Mouse (Mus musculus) midbrain, embryonic 11.5 days (tissue): Measurements from ENCODE around the gene Kif1b. TPM values are rescaled to one million over a fixed set of nuclear protein-coding genes. Genes with fewer than 3 reads are reported as not detected.

Source experiments
- ATAC-seq: fragments of 200-750 bp; cut with Nextera tagmentation; 2 replicates; pipeline ENCODE4 v1.8.0; 2017; ENCODE audit warnings: moderate TSS enrichment, moderate library complexity; ENCODE audit not compliant: low FRiP score
- DNase-seq: peaks from one replicate; pipeline ENCODE4 v3.0.0; 2015; ENCODE audit warnings: low spot score; ENCODE audit errors: missing footprints
- H3K27ac ChIP-seq: fragments of 300-500 bp; sonication (generic); 2 replicates; pipeline ENCODE4 v1.5.1; 2014; ENCODE audit warnings: low read depth, low read length
- H3K27me3 ChIP-seq: fragments of 300-500 bp; sonication (generic); 2 replicates; pipeline ENCODE4 v1.6.1; 2014; ENCODE audit warnings: mild to moderate bottlenecking, low read length, moderate library complexity, mixed read lengths; ENCODE audit not compliant: control insufficient read depth, insufficient read depth
- H3K36me3 ChIP-seq: fragments of 300-500 bp; sonication (generic); 2 replicates; pipeline ENCODE4 v1.6.1; 2014; ENCODE audit warnings: mild to moderate bottlenecking, low read length, moderate library complexity, mixed read lengths; ENCODE audit not compliant: control insufficient read depth, insufficient read depth
- H3K4me1 ChIP-seq: fragments of 300-500 bp; sonication (generic); 2 replicates; pipeline ENCODE4 v1.6.1; 2014; ENCODE audit warnings: low read length; ENCODE audit not compliant: control insufficient read depth, insufficient read depth
- H3K4me2 ChIP-seq: fragments of 300-500 bp; sonication (generic); 2 replicates; pipeline ENCODE4 v1.6.1; 2014; ENCODE audit warnings: mild to moderate bottlenecking, moderate library complexity
- H3K4me3 ChIP-seq: fragments of 300-500 bp; sonication (generic); 2 replicates; pipeline ENCODE4 v1.5.1; 2014; ENCODE audit warnings: low read depth, low read length
- H3K9ac ChIP-seq: fragments of 300-500 bp; sonication (generic); 2 replicates; pipeline ENCODE4 v1.6.1; 2014; ENCODE audit warnings: low read length
- H3K9me3 ChIP-seq: fragments of 300-500 bp; sonication (generic); 2 replicates; pipeline ENCODE4 v1.6.1; 2016; ENCODE audit warnings: low read length; ENCODE audit not compliant: control insufficient read depth
- WGBS: fragments of 180-500 bp; shearing (Covaris S2); extraction: QIAGEN DNeasy Blood & Tissue Kit; methylation state at CpG from one replicate; pipeline ENCODE4 v1.1.7; 2014; 5-methylcytosine and 5-hydroxymethylcytosine counted together
- polyA plus RNA-seq: library from polyadenylated mRNA; unstranded; fragments of >200 nt; fragmentation: Nextera tagmentation; extraction: Ambion mirVana; gene quantifications from 2 replicates; pipeline ENCODE4 v1.2.1, GENCODE M21; 2014

The Kif1b gene
- polyA plus RNA-seq, 1 experiment from 2014 or later, result 95.0 TPM

DNA sequence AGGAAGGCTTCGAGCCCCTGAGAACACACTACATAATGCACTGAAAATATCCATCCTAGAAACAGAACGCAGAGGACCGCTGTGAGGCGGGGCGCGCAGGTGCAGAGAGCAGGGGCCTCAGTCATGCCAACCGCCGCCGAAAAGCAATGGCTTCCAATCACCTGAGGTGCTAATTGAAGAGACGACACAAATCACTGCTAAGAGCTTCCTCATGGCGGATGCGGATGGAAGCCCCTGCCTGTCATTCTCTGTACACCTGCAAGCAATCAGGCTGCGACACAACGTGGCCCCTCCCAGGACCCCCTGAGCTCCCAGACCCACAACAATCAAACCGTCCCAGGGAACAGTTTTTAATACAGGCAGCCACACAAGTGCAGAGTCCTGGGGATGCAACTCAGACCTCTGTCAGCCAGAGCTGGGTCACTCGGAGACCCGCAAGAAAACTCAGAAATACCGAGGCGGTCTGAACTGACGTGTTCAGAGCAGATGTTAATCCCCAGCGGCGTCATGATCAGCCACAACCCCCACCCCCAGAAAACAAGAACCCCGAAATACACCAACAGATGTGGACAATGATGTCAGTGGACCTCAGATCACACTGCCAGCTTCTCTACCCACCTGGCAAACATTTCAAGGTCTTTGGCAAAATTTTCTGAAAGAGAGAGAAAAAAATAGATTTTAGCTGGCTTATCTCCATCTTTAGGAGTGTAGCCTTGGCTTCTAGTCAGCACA, 176.3 kb downstream of the Kif1b start:
- Histone ChIP-seq H3K27me3 (no peaks in the 10 kb centered on the region; the same call in 1 of the 2 replicates), H3K9ac (no peak overlapping the region), H3K27ac (no peak overlapping the region), H3K4me2 (no peak overlapping the region), H3K36me3 (no peaks in the 10 kb centered on the region), H3K4me1 (peaks cover under 1% of the 10 kb centered on the region; the same call in 1 of the 2 replicates), H3K9me3 (no peaks in the 10 kb centered on the region), H3K4me3 (no peak overlapping the region)
- ATAC-seq, result no peak
- WGBS, result 90% methylated on average over 23 of the region's 23 CpGs
- no peak for DNase-seq

DNA sequence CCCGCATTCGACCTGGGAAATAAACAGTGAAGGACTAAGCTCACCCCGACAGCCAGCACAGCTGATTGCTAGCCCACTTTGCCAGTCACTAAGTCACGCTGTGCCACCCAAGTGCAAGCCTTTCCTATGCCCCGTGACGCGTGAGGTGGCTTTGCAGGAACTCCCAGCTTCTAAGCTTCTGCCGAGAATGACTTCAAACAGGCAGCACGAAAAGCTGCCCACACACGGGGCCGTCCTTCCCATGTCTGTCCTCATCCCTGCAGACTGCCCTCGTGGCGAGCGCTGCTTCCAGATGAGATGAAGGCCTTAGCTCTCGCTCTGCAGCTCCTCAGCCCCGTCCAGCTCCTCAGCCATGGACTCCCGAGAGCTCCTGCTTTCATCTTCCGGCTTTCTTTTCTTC, 179.0 kb downstream of the Kif1b start:
- no peak overlapping the region for H3K9ac ChIP-seq
- DNase-seq, result no peak
- no peak overlapping the region for H3K4me2 ChIP-seq
- no peaks in the 10 kb centered on the region; the same call in 1 of the 2 replicates for H3K27me3 ChIP-seq
- H3K9me3 ChIP-seq, result no peaks in the 10 kb centered on the region
- 76% methylated on average over 18 of the region's 18 CpGs for WGBS
- H3K4me3 ChIP-seq, result no peak overlapping the region
- peak overlapping the region; percentile 48; the same call in 1 of the 2 replicates for H3K27ac ChIP-seq
- H3K4me1 ChIP-seq, result 0 out of 2 replicates have a peak, but pooled peaks cover 2% of the 10 kb centered on the region
- no peaks in the 10 kb centered on the region for H3K36me3 ChIP-seq
- ATAC-seq, result no peak

DNA sequence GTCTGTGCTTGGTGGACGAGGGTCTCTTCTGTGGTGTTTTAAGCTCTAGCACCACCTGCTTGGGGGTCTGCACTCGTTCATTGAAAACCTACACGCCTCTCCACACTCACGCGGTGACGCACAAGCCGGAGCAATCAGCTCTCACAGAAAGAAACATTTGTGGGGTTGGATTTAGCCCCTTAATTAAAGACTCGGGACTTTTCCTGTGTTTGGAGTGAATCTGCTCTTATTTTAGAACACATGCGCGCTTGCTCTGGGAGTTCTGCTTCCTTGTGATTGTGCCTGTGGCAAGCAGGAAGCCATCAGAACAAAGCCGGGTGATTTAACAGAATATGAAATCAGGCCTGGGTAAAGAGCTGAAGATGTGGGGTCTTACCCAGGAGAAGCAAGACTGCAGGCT, 180.8 kb downstream of the Kif1b start, which contains the start of gene Cort:
TSS of gene Cort (minus strand) at position 101 of the 400 bp plus-strand sequence.
- ATAC-seq (no peak), DNase-seq (no peak)
- no peaks in the 10 kb centered on the region; the same call in 1 of the 2 replicates for H3K27me3 ChIP-seq
- no peaks in the 10 kb centered on the region for H3K9me3 ChIP-seq
- no peak within 1 kb of the TSS for H3K9ac ChIP-seq
- WGBS, result 88% methylated on average over 11 of the region's 11 CpGs
- H3K36me3 ChIP-seq, result no peaks in the 10 kb centered on the region
- no peak within 1 kb of the TSS for H3K4me3 ChIP-seq
- 0 out of 2 replicates have a peak, but pooled peaks cover 2% of the 10 kb centered on the region for H3K4me1 ChIP-seq
- no peak within 1 kb of the TSS for H3K4me2 ChIP-seq
- H3K27ac ChIP-seq, result peak within 1 kb of the TSS; percentile 25

Other genes with a start within 250 kb of the Kif1b start
- gene Pex14, start 207.8 kb downstream of the Kif1b start, polyA plus RNA-seq, result 31.3 and 35.9 TPM in 2 replicates
- 24.9 and 25.3 TPM in 2 replicates for gene Dffa, start 203.5 kb downstream of the Kif1b start, polyA plus RNA-seq
- 0.51 and 0.63 TPM in 2 replicates for gene Cort, start 180.9 kb downstream of the Kif1b start, polyA plus RNA-seq
- gene Cenps, start 170.1 kb downstream of the Kif1b start, polyA plus RNA-seq, result 52.6 and 53.1 TPM in 2 replicates
- 47.4 and 50.7 TPM in 2 replicates for gene Pgd, start 140.9 kb downstream of the Kif1b start, polyA plus RNA-seq
- 53.3 and 53.7 TPM in 2 replicates for gene Ube4b, start 119.1 kb upstream of the Kif1b start, polyA plus RNA-seq
- gene Rbp7, start 147.3 kb upstream of the Kif1b start, polyA plus RNA-seq, result not detected in 2 replicates
- gene Tmem274, start 169.7 kb upstream of the Kif1b start, polyA plus RNA-seq, result not detected in 2 replicates
- gene Nmnat1, start 177.5 kb upstream of the Kif1b start, polyA plus RNA-seq, result 15.1 and 15.5 TPM in 2 replicates
- 48.2 and 50.1 TPM in 2 replicates for gene Lzic, start 177.5 kb upstream of the Kif1b start, polyA plus RNA-seq
- gene Ctnnbip1, start 210.5 kb upstream of the Kif1b start, polyA plus RNA-seq, result 55.9 and 59.4 TPM in 2 replicates